Mouse (Mus musculus): Measurements from ENCODE around the gene Klhl28. TPM values are rescaled to one million over a fixed set of nuclear protein-coding genes. Genes with fewer than 3 reads are reported as not detected.

Klhl28 gene
- total and polyA plus RNA-seq, 2 experiments from 2014 or later: 15.7 to 20.7 TPM

DNA sequence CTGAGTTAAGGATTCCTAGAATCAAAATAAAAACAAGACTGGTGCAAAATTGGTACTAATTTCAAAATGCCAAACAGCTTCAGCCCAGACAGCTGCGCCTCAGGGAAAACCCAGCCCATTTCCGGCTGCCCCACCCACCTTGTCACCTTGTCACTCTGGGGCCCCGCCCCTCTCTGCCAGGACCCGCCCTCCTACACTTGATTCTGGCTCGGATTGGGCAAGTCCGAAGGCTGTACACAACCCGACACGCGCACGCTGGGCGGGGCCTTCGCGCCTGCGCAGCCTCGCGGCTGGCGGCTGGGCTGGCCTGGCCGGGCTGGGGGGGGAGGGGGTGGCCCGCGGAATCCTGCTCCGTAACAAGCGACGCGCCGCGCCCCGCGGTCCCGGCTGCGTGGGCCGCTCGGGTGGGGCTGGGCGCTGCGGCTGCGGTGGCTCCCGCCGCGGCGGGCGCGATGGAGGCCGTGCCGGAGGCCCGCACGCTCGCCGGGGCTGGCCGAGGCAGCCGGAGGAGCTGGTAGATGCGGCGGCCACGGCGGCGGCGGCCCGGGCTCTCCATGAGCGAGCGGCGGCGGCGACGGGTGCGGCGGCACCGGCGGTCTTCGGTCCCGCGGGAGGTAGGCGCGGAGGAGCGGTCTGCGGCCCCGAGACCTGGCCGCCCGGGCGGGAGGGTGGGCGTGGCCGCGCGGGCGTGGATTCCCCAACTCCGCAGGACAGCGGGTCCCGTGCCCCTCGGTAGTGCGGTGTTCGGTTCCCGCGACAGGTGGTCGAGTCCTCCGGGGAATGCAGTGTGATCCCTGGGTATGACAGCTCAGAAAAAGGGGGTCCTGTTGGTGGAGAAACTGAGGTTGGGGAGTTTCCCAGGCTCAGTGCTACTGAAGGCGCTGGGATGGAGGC is 47.5 kb downstream of the Klhl28 start, which contains the start of gene Gm527:
Gm527 (plus strand) TSS at position 329 of the 894 bp plus-strand sequence.
- peak; percentile 100 for ATAC-seq
- under 1% methylated on average over 71 of the region's 93 CpGs for WGBS

DNA sequence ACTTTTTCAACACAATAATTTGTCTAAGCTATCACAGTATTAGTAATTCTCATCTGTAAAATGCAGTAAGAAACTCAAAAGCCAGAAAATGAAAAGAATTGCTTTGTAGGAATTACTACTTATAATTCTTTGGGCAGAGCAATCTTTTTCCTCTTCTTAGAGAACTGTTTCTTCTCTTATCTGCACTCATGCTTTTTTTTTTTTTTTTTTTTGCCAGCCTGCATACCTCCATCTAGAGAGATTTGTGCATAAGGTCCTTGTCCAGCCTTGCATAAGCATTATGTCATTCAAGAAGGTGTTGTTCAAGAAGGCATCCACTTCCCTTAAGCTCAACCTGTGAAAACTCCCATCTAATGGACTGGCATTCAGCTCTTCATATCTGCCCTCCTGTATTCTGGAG is 48.6 kb downstream of the Klhl28 start:
- DNase-seq (ENCODE audit: low spot score) (no peak), ATAC-seq (no peak)
- H3K4me3 ChIP-seq (ENCODE audit: low read length): no peak overlapping the region
- H3K4me2 ChIP-seq (ENCODE audit: low read depth, low read length): no peak overlapping the region
- H3K9me3 ChIP-seq (ENCODE audit: low read length): no peaks in the 10 kb centered on the region
- H3K27me3 ChIP-seq (ENCODE audit: insufficient read depth, low read length): no peaks in the 10 kb centered on the region
- H3K9ac ChIP-seq (replicated peaks; ENCODE audit: low read length): no peak overlapping the region
- TF ChIP-seq CTCF (IDR thresholded peaks at IDR 0.05; ENCODE audit: low read depth): no peak
- H3K36me3 ChIP-seq (ENCODE audit: insufficient read depth, low read length): no peaks in the 10 kb centered on the region
- no peaks in the 10 kb centered on the region for H3K4me1 ChIP-seq (ENCODE audit: insufficient read depth, low read length)
- no peak overlapping the region for H3K27ac ChIP-seq

More for the DNA sequence above, 47.5 kb downstream of the Klhl28 start, which contains the start of gene Gm527:
- H3K9ac ChIP-seq (replicated peaks; ENCODE audit: low read length): peak within 1 kb of the TSS; percentile 92
- DNase-seq (ENCODE audit: low spot score): peak; percentile 98
- no peaks in the 10 kb centered on the region for H3K9me3 ChIP-seq (ENCODE audit: low read length)
- peak within 1 kb of the TSS; percentile 95 for H3K4me2 ChIP-seq (ENCODE audit: low read depth, low read length)
- no peaks in the 10 kb centered on the region for H3K36me3 ChIP-seq (ENCODE audit: insufficient read depth, low read length)
- no peaks in the 10 kb centered on the region for H3K4me1 ChIP-seq (ENCODE audit: insufficient read depth, low read length)
- H3K4me3 ChIP-seq (ENCODE audit: low read length): peak within 1 kb of the TSS; percentile 89
- no peaks in the 10 kb centered on the region for H3K27me3 ChIP-seq (ENCODE audit: insufficient read depth, low read length)
- TF ChIP-seq CTCF (IDR thresholded peaks at IDR 0.05; ENCODE audit: low read depth): no peak
- peak within 1 kb of the TSS; percentile 75 for H3K27ac ChIP-seq

DNA sequence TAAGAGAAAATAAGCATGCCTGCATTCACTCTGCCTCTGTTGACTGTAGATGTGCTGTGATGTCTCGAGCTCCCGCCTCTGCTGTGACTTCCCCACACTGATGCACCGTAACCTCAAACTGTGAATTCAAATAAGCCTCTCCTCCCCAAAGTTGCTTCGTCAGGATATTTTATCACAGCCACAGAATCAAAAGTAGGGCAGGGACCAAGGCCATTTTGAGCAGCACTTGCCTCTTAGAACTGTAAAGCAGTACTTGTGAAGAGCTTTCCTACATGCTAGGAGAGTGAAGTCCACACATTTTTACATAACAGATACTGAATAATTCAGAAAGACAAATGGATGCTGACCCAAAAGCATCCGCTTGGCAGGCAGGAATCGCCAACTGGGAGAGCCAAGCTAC is 52.3 kb downstream of the Klhl28 start:
- no peak overlapping the region for H3K4me2 ChIP-seq (ENCODE audit: low read depth, low read length)
- H3K9ac ChIP-seq (replicated peaks; ENCODE audit: low read length): no peak overlapping the region
- H3K4me1 ChIP-seq (ENCODE audit: insufficient read depth, low read length): no peaks in the 10 kb centered on the region
- H3K27me3 ChIP-seq (ENCODE audit: insufficient read depth, low read length): no peaks in the 10 kb centered on the region
- no peak overlapping the region for H3K27ac ChIP-seq
- no peak overlapping the region for H3K4me3 ChIP-seq (ENCODE audit: low read length)
- no peak for TF ChIP-seq CTCF (IDR thresholded peaks at IDR 0.05; ENCODE audit: low read depth)
- DNase-seq (ENCODE audit: low spot score): no peak
- no peaks in the 10 kb centered on the region for H3K9me3 ChIP-seq (ENCODE audit: low read length)
- H3K36me3 ChIP-seq (ENCODE audit: insufficient read depth, low read length): no peaks in the 10 kb centered on the region
- 53% methylated on average over 6 of the region's 6 CpGs for WGBS
- ATAC-seq: no peak

DNA sequence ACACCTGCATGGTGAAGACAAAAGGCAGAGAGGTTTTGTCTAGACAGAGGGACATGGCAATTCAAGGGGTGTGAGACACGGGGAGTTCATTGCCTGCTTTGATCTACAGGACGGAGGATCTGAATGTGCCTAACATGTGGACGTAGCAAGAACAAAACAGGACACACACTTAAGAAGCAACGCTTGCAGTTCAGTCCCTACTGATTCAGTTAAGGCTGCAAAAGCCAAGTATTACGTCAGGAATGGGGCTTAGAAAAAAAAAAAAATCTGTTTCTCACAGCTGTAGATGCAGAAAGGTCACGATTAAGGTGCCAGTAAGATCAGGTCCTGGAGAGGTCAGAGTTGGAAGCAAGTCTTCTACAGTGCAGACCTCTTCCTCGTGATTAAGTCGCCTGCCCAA is 62.1 kb downstream of the Klhl28 start:
- 71% methylated on average over 8 of the region's 8 CpGs for WGBS
- H3K9ac ChIP-seq (replicated peaks; ENCODE audit: low read length): no peak overlapping the region
- no peak overlapping the region for H3K4me2 ChIP-seq (ENCODE audit: low read depth, low read length)
- H3K9me3 ChIP-seq (ENCODE audit: low read length): no peaks in the 10 kb centered on the region
- H3K4me3 ChIP-seq (ENCODE audit: low read length): no peak overlapping the region
- DNase-seq (ENCODE audit: low spot score): no peak
- no peak for TF ChIP-seq CTCF (IDR thresholded peaks at IDR 0.05; ENCODE audit: low read depth)
- no peak overlapping the region for H3K27ac ChIP-seq
- H3K36me3 ChIP-seq (ENCODE audit: insufficient read depth, low read length): no peaks in the 10 kb centered on the region
- no peaks in the 10 kb centered on the region for H3K4me1 ChIP-seq (ENCODE audit: insufficient read depth, low read length)
- H3K27me3 ChIP-seq (ENCODE audit: insufficient read depth, low read length): no peaks in the 10 kb centered on the region
- no peak for ATAC-seq

DNA sequence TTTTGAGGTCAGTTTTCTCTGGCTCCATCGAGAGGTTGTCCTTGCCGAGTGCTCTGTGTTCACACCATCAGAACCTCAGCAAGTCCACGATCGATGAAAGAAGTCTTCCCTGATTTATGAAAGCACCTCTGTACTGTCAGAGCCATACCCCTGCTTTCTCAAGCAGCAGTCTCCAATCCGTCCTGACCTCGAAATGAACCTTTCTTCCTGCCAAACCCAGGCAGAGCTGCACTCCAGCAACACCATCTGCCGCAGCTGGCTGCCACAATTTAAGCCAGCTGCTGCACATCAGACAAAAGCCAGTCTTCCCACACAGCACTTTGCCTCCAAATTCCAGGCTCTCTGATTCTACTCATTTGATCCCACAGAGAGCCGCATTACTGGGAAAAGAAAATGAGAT is 62.8 kb downstream of the Klhl28 start:
- Histone ChIP-seq H3K4me2 (ENCODE audit: low read depth, low read length) (no peak overlapping the region), H3K9ac (replicated peaks; ENCODE audit: low read length) (no peak overlapping the region), H3K27me3 (ENCODE audit: insufficient read depth, low read length) (no peaks in the 10 kb centered on the region), H3K36me3 (ENCODE audit: insufficient read depth, low read length) (no peaks in the 10 kb centered on the region), H3K4me3 (ENCODE audit: low read length) (no peak overlapping the region), H3K27ac (no peak overlapping the region), H3K9me3 (ENCODE audit: low read length) (no peaks in the 10 kb centered on the region), H3K4me1 (ENCODE audit: insufficient read depth, low read length) (no peaks in the 10 kb centered on the region)
- WGBS: 40% methylated on average over 8 of the region's 8 CpGs
- TF ChIP-seq CTCF (IDR thresholded peaks at IDR 0.05; ENCODE audit: low read depth): no peak
- DNase-seq (ENCODE audit: low spot score) (peak; percentile 50), ATAC-seq (peak; percentile 38)

DNA sequence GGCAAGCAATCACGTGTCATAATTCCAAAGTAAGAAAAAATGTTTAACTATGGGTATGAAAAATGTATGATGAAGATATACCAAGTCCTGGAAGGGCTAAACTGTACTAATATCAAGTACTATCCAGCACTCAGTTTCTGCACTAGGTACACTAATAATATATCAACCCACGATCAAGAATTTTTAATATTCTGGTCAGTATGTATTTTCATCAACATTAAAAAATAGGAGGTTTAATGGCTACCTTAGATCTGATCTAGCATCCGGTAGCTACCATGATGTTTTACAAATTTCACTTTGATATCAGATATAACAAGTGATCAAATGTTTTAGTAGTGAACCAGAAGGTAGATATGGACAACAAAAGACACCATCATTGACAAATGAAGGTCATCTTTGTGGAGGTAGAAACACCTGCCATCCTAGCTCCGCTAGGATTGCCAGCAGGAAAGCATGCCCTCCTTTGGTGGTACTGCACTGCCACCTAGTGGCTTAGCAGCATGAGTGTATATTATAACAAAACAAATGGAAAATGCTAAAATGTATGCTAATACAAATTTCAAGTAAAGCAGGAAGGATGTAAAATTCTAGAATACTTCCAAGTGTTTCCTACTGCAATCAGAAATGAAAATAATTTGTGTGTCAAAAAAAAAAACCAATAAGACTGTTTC is 68.1 kb downstream of the Klhl28 start:
- H3K4me2 ChIP-seq (ENCODE audit: low read depth, low read length): no peak overlapping the region
- H3K9ac ChIP-seq (replicated peaks; ENCODE audit: low read length): no peak overlapping the region
- no peaks in the 10 kb centered on the region for H3K9me3 ChIP-seq (ENCODE audit: low read length)
- TF ChIP-seq CTCF (IDR thresholded peaks at IDR 0.05; ENCODE audit: low read depth): peak; percentile 95
- no peak overlapping the region for H3K27ac ChIP-seq
- no peak overlapping the region for H3K4me3 ChIP-seq (ENCODE audit: low read length)
- DNase-seq (ENCODE audit: low spot score): peak; percentile 85
- no peaks in the 10 kb centered on the region for H3K36me3 ChIP-seq (ENCODE audit: insufficient read depth, low read length)
- WGBS: 44% methylated on average over 4 of the region's 4 CpGs
- no peaks in the 10 kb centered on the region for H3K4me1 ChIP-seq (ENCODE audit: insufficient read depth, low read length)
- H3K27me3 ChIP-seq (ENCODE audit: insufficient read depth, low read length): no peaks in the 10 kb centered on the region
- ATAC-seq: peak; percentile 79; the same call in 1 of the 2 replicates

Other genes with a start within 250 kb of the Klhl28 start
- 10.9 and 19.3 TPM in 2 replicates for gene Gm527, start 47.6 kb downstream of the Klhl28 start, total RNA-seq (2014; rRNA removed)
- gene Gm527, start 47.6 kb downstream of the Klhl28 start, polyA plus RNA-seq (2015; fragmentation: Nextera tagmentation; extraction: Ambion mirVana): 1.2 and 2.3 TPM in 2 replicates
- gene Togaram1, start 270 bp upstream of the Klhl28 start, total RNA-seq (2014; rRNA removed): 22.0 and 26.9 TPM in 2 replicates
- 14.3 and 15.9 TPM in 2 replicates for gene Togaram1, start 270 bp upstream of the Klhl28 start, polyA plus RNA-seq (2015; fragmentation: Nextera tagmentation; extraction: Ambion mirVana)
- gene Prpf39, start 70.8 kb upstream of the Klhl28 start, total RNA-seq (2014; rRNA removed): 27.2 and 28.9 TPM in 2 replicates
- gene Prpf39, start 70.8 kb upstream of the Klhl28 start, polyA plus RNA-seq (2015; fragmentation: Nextera tagmentation; extraction: Ambion mirVana): 36.9 and 39.2 TPM in 2 replicates
- 121 and 180 TPM in 2 replicates for gene Fkbp3, start 108.5 kb upstream of the Klhl28 start, total RNA-seq (2014; rRNA removed)
- gene Fkbp3, start 108.5 kb upstream of the Klhl28 start, polyA plus RNA-seq (2015; fragmentation: Nextera tagmentation; extraction: Ambion mirVana): 513 and 524 TPM in 2 replicates
- gene Fancm, start 110.1 kb upstream of the Klhl28 start, total RNA-seq (2014; rRNA removed): 14.2 and 16.2 TPM in 2 replicates
- gene Fancm, start 110.1 kb upstream of the Klhl28 start, polyA plus RNA-seq (2015; fragmentation: Nextera tagmentation; extraction: Ambion mirVana): 6.1 and 8.2 TPM in 2 replicates
- gene Mis18bp1, start 207.1 kb upstream of the Klhl28 start, total RNA-seq (2014; rRNA removed): 3.6 and 5.0 TPM in 2 replicates
- 12.9 and 14.2 TPM in 2 replicates for gene Mis18bp1, start 207.1 kb upstream of the Klhl28 start, polyA plus RNA-seq (2015; fragmentation: Nextera tagmentation; extraction: Ambion mirVana)